Mouse (Mus musculus) right cerebral cortex, postnatal 10 days (tissue): Measurements from ENCODE around the gene Map3k9.

Experiments
- DNase-seq, 2 experiments: peaks; one replicate each; pipeline ENCODE4 v3.0.0; 2021; ENCODE audit warnings: low spot score in 2 of 2

The Map3k9 gene

GRCm38 (mm10) chr12:81712618-81713017, 68.4 kb downstream of the Map3k9 start:
- no peak for DNase-seq

DNA sequence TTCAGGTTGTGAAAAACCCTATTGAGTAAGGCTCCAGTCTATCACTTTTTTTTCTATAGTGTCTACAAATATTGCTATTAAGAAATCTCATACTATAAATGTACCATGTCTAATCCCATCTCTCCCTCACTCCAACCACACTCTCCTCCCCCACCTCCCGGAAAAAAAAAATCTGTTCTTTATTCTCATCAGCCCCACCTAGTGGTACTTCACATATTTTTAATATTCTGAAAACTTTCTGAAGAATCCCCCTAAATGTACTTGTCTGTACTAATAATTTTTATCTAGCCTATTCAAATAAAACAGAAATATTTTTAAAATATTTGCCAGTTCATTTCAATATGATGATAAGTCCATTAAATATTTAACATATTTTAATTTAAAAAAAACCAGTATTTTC, 78.1 kb downstream of the Map3k9 start:
- no peak for DNase-seq

- DNase-seq: no peak
Measured at GRCm38 (mm10) chr12:81698011-81698410, 83.0 kb downstream of the Map3k9 start.

DNA sequence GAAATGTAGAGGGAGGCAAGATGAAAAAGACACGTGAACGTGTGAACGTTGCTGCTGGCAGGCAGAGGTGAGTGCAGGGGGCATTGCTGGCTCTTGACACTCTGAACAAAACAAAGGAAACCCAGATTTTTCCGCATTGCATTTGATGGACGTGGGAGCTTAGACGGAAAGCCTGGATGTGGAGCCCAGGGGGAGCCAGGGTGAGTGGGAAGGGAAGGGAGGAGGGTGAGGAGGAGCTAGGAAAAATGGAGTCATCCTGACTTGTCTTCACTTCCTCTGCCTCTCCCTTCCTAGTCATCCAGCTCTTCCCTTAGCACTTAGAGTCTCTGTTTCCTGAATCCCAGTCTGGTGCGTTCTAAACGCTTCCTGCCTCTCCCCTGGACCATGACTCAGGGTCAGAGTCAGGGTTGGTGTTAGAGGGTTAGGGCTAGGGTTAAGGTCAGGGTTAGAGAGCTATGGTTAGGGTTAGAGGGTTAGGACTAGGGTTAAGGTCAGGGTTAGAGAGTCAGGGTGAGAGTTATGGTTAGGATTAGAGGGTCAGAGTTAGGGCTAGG, 89.7 kb downstream of the Map3k9 start:
- no peak for DNase-seq

GRCm38 (mm10) chr12:81690751-81691150, 90.2 kb downstream of the Map3k9 start:
- no peak for DNase-seq

DNA sequence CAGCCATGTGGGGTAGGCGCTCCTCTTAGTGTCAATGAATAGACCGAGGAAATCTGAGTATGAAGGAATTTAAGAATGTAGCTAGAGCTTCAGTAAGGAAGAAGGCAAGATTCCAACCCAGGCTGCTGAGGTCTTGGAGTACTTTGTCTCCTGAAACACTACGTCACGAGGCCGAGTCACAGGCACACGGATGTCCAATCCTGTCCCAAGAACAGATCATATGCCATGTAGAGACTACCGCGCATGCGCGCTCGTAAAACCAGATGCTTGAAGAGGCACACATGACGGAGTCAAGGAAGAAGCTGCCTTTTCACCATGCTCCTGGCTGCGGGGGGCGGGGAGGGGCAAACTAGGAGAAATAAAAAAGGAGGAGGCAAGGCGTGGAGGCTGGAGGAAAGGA, 90.9 kb downstream of the Map3k9 start:
- no peak for DNase-seq

- DNase-seq: no peak
Measured at GRCm38 (mm10) chr12:81689505-81690056, 91.4 kb downstream of the Map3k9 start.

- no peak for DNase-seq
Measured at GRCm38 (mm10) chr12:81688537-81688936, 92.4 kb downstream of the Map3k9 start.

DNA sequence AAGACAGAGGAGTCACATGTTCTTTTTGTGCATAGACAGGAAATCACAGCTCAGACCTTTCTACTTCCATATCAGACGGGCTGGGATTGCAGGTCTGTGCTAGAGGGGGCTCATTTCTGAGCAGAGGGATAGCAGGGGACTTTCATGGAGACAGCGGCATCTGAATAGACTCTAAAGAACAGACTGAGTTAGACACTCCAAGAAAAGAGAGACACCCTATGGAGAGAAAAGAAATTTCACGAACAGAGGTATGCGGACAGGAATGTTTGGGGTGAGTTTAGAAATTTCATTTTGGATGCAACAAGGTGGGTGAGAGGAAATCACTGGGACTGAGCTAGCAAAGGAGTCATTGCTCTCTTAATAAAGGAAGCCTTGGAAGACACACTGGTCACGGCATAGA, 93.1 kb downstream of the Map3k9 start:
- DNase-seq: no peak

DNA sequence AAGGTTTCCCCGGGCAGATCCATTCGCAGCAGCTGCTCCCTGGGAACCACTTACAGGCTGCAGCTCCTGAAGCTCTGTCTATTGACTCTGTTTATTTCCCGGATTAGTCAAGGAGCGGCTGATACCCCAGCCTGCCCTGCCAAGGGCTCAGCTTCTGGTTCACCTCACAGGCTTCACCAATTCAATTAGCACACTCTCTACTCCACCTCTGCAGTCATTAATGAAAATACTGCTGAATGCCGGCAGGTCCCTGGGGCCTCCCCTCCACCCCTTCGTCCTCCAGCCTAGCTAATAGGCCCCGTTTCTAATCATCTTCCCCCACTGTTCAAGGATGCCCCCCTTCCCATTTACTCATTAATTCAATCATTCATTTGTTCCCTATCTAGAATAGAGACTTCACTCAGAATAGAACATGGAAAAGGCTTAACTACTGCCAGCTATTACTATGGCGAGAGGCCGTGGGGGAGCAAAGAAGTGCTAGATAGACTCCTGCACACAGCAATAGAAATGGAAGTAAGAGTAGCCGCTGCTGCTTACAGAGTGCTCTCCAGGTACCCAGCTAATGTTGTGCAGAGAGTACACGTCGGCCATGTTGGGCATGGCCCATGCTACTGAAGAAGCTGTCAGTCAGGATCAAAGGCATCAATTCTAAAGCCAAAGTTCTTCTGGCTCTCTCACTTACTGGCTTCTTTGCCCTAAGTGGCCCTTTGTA, 94.4 kb downstream of the Map3k9 start:
- DNase-seq: no peak

- no peak for DNase-seq
Measured at GRCm38 (mm10) chr12:81685981-81686380, 95.0 kb downstream of the Map3k9 start.

DNA sequence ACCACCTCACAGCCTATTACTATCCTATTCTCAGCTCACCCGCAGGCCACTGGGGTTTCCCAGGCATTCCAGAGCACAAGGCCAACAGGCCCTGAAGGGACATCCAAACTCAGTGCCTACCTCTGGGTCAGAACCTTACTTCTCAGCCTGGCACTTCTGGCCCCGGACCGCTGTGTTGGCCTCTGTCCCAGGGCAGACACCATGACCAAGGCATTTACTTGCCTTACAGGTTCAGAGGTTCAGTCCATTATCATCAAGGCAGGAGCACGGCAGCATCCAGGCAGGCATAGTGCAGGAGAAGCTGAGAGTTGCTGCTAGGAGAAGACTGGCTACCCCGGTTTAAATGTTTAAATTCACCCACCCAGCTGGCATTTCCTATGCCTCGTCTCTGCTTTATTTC, 96.9 kb downstream of the Map3k9 start:
- no peak for DNase-seq

GRCm38 (mm10) chr12:81683395-81683794, 97.6 kb downstream of the Map3k9 start:
- no peak for DNase-seq

- no peak for DNase-seq
Measured at GRCm38 (mm10) chr12:81679807-81680529, 101.0 kb downstream of the Map3k9 start.

- no peak for DNase-seq
Measured at GRCm38 (mm10) chr12:81675557-81675956, 105.4 kb downstream of the Map3k9 start.
